Mouse (Mus musculus) liver, embryonic 12.5 days (tissue): Measurements from ENCODE around the gene 4931440F15Rik. TPM values are rescaled to one million over a fixed set of nuclear protein-coding genes. Genes with fewer than 3 reads are reported as not detected.

Experiments used
- ATAC-seq: fragments of 200-750 bp; cut with Nextera tagmentation; 2 replicates; pipeline ENCODE4 v1.8.0; 2017; ENCODE audit warnings: moderate number of reproducible peaks, mild to moderate bottlenecking, moderate library complexity
- H3K27ac ChIP-seq: fragments of 300-500 bp; sonication (generic); 2 replicates; pipeline ENCODE4 v1.5.1; 2016; ENCODE audit warnings: mild to moderate bottlenecking
- H3K27me3 ChIP-seq: fragments of 300-500 bp; sonication (generic); replicated peaks from 2 replicates; pipeline ENCODE4 v1.6.1; 2016; ENCODE audit warnings: mild to moderate bottlenecking, moderate library complexity
- H3K36me3 ChIP-seq: fragments of 300-500 bp; sonication (generic); 2 replicates; pipeline ENCODE4 v1.6.1; 2016; ENCODE audit warnings: mild to moderate bottlenecking, moderate library complexity
- H3K4me1 ChIP-seq: fragments of 300-500 bp; sonication (generic); 2 replicates; pipeline ENCODE4 v1.6.1; 2016
- H3K4me2 ChIP-seq: fragments of 300-500 bp; sonication (generic); 2 replicates; pipeline ENCODE4 v1.6.1; 2016; ENCODE audit warnings: mild to moderate bottlenecking, moderate library complexity
- H3K4me3 ChIP-seq: fragments of 300-500 bp; sonication (generic); 2 replicates; pipeline ENCODE4 v1.5.1; 2016; ENCODE audit warnings: mild to moderate bottlenecking, moderate library complexity
- H3K9ac ChIP-seq: fragments of 300-500 bp; sonication (generic); 2 replicates; pipeline ENCODE4 v1.6.1; 2016; ENCODE audit warnings: mild to moderate bottlenecking, moderate library complexity
- H3K9me3 ChIP-seq: fragments of 300-500 bp; sonication (generic); replicated peaks from 2 replicates; pipeline ENCODE4 v1.6.1; 2016; ENCODE audit warnings: mild to moderate bottlenecking, moderate library complexity
- WGBS: fragments of 180-500 bp; shearing (Covaris S2); methylation state at CpG from one replicate; pipeline ENCODE4 v1.1.7; 2016; ENCODE audit not compliant: insufficient replicate concordance; 5-methylcytosine and 5-hydroxymethylcytosine counted together
- polyA plus RNA-seq: library from polyadenylated mRNA; unstranded; fragments of >200 nt; fragmentation: Nextera tagmentation; extraction: Ambion mirVana; gene quantifications from 2 replicates; pipeline ENCODE4 v1.2.1, GENCODE M21; 2016

Gene 4931440F15Rik
- polyA plus RNA-seq, 1 experiment from 2014 or later = 0.54 TPM

DNA sequence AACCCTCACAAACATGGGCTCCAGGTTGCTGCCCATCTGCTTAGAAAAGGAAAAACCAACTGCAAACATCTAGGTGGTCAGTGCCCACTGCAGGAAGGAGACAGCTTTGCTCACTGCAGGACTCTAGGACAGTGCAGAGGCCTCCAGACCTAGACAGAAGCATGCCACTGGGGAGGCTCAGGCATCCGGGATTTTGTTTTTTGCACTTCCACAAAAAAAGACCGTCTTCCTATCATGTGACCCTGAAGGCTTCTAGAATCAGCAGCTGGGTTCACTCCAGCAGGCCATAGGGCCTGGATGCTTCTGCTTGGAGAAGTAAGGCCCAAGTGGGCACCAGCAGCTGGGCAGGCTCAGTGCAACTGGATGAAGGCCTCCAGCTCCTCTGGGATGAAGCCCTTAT, 2.3 kb downstream of the 4931440F15Rik start:
- Histone ChIP-seq H3K9ac (no peak overlapping the region), H3K27me3 (peaks cover 49% of the 10 kb centered on the region), H3K27ac (no peak overlapping the region), H3K36me3 (no peaks in the 10 kb centered on the region), H3K4me3 (no peak overlapping the region), H3K4me1 (peaks cover 7% of the 10 kb centered on the region; the same call in 1 of the 2 replicates), H3K9me3 (no peaks in the 10 kb centered on the region), H3K4me2 (no peak overlapping the region)
- ATAC-seq = peak; percentile 24
- WGBS = 62% methylated on average over 2 of the region's 2 CpGs

GRCm38 (mm10) chr11:29815670-29816069, 9.8 kb downstream of the 4931440F15Rik start:
- Histone ChIP-seq H3K27ac (peak overlapping the region; percentile 99), H3K9ac (peak overlapping the region; percentile 32), H3K4me2 (peak overlapping the region; percentile 52), H3K36me3 (no peaks in the 10 kb centered on the region), H3K27me3 (no peaks in the 10 kb centered on the region), H3K9me3 (no peaks in the 10 kb centered on the region), H3K4me1 (peaks cover 35% of the 10 kb centered on the region), H3K4me3 (no peak overlapping the region)
- peak; percentile 46; the same call in 1 of the 2 replicates for ATAC-seq

- peak; percentile 99 for ATAC-seq
- peak overlapping the region; percentile 32; the same call in 1 of the 2 replicates for H3K9ac ChIP-seq
These were observed 10.2 kb downstream of the 4931440F15Rik start for GRCm38 (mm10) chr11:29815261-29815660.

GRCm38 (mm10) chr11:29813267-29813666, 12.2 kb downstream of the 4931440F15Rik start:
- H3K9ac ChIP-seq = no peak overlapping the region
- H3K4me2 ChIP-seq = no peak overlapping the region
- H3K36me3 ChIP-seq = no peaks in the 10 kb centered on the region
- no peak overlapping the region for H3K27ac ChIP-seq
- no peak overlapping the region for H3K4me3 ChIP-seq
- no peaks in the 10 kb centered on the region for H3K9me3 ChIP-seq
- ATAC-seq = no peak
- 74% methylated on average over 1 of the region's 1 CpGs for WGBS
- peaks cover 44% of the 10 kb centered on the region for H3K4me1 ChIP-seq
- H3K27me3 ChIP-seq = no peaks in the 10 kb centered on the region

More at GRCm38 (mm10) chr11:29815261-29815660, 10.2 kb downstream of the 4931440F15Rik start:
- Histone ChIP-seq H3K4me3 (no peak overlapping the region), H3K36me3 (no peaks in the 10 kb centered on the region), H3K27ac (peak overlapping the region; percentile 99), H3K4me2 (peak overlapping the region; percentile 52), H3K27me3 (no peaks in the 10 kb centered on the region), H3K4me1 (peaks cover 35% of the 10 kb centered on the region), H3K9me3 (no peaks in the 10 kb centered on the region)
- 26% methylated on average over 3 of the region's 3 CpGs for WGBS

- Histone ChIP-seq H3K9me3 (no peaks in the 10 kb centered on the region), H3K27ac (no peak overlapping the region; the same call in 1 of the 2 replicates), H3K4me1 (peaks cover 51% of the 10 kb centered on the region), H3K36me3 (no peaks in the 10 kb centered on the region), H3K27me3 (no peaks in the 10 kb centered on the region), H3K4me3 (no peak overlapping the region), H3K9ac (no peak overlapping the region), H3K4me2 (no peak overlapping the region)
- ATAC-seq = no peak
- 72% methylated on average over 3 of the region's 3 CpGs for WGBS
These were observed 13.0 kb downstream of the 4931440F15Rik start for GRCm38 (mm10) chr11:29812475-29812874.

DNA sequence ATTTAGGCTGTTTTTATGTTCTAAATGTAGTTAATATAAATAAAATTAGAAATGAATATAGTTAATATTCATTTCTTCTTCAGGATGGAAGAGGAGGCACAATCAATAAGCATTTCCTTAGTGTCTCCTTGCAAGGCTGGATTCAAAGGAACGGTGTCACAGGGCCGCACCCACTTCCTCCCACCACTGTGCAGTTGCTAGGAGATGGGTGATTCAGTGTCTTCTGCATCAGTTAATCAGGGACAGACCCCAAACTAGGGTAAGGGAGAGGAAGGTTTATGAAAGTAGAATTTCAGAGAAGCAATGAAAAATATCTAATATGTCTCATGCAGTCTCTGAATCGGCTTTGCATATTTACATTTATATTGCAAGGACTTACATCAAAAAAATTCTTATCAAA, 15.1 kb downstream of the 4931440F15Rik start:
- Histone ChIP-seq H3K27ac (no peak overlapping the region), H3K27me3 (no peaks in the 10 kb centered on the region), H3K4me2 (no peak overlapping the region), H3K4me3 (no peak overlapping the region), H3K36me3 (no peaks in the 10 kb centered on the region), H3K4me1 (peaks cover 32% of the 10 kb centered on the region), H3K9me3 (no peaks in the 10 kb centered on the region), H3K9ac (no peak overlapping the region)
- no peak for ATAC-seq
- WGBS = 42% methylated on average over 3 of the region's 3 CpGs

DNA sequence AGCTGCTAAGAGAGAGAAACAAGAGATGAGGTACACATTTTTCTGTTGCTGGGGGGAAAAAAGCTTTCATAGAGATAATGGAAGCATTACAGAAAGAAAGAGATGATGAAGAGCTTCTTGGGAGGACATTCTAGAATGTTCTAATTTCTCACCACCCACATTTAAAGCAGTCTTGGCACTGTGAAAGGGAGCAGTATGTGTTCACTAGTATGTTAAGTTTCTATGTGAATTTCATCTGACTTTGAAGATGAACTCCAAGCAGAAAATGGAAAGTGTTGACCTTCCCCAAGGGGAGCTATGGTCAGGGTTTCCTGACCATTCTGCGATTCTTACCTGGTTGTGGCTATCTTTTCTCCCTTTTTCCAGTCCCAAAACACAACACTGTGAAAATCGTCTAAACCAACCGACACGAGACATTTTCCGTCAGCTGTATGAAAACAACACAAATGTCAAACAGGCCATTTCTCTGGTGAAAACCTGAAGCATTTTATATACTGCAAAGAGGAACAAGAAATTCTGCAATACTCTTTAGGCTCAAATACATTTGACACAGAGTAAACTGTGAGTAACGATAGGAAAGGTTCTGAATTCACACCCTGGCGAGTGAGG, 16.4 kb downstream of the 4931440F15Rik start:
- Histone ChIP-seq H3K27me3 (no peaks in the 10 kb centered on the region), H3K4me1 (peaks cover 23% of the 10 kb centered on the region), H3K36me3 (no peaks in the 10 kb centered on the region), H3K4me3 (no peak overlapping the region), H3K4me2 (no peak overlapping the region), H3K9me3 (no peaks in the 10 kb centered on the region), H3K9ac (no peak overlapping the region), H3K27ac (peak overlapping the region; percentile 40; the same call in 1 of the 2 replicates)
- WGBS = 62% methylated on average over 7 of the region's 7 CpGs
- ATAC-seq = no peak

- Histone ChIP-seq H3K27ac (peak overlapping the region; percentile 40; the same call in 1 of the 2 replicates), H3K9ac (peak overlapping the region; percentile 35; the same call in 1 of the 2 replicates), H3K4me3 (no peak overlapping the region), H3K27me3 (no peaks in the 10 kb centered on the region), H3K4me2 (peak overlapping the region; percentile 6; the same call in 1 of the 2 replicates), H3K4me1 (peaks cover 18% of the 10 kb centered on the region), H3K36me3 (no peaks in the 10 kb centered on the region), H3K9me3 (no peaks in the 10 kb centered on the region)
- ATAC-seq = peak; percentile 65
- WGBS = 20% methylated on average over 9 of the region's 9 CpGs
These were observed 17.1 kb downstream of the 4931440F15Rik start for GRCm38 (mm10) chr11:29808173-29808980.

- whole genome bisulfite sequencing = 72% methylated on average over 5 of the region's 5 CpGs
- Histone ChIP-seq H3K9ac (no peak overlapping the region), H3K9me3 (no peaks in the 10 kb centered on the region), H3K4me1 (peaks cover 18% of the 10 kb centered on the region), H3K27ac (no peak overlapping the region), H3K36me3 (no peaks in the 10 kb centered on the region), H3K4me3 (no peak overlapping the region), H3K4me2 (no peak overlapping the region), H3K27me3 (no peaks in the 10 kb centered on the region)
- ATAC-seq = no peak
These were observed 18.1 kb downstream of the 4931440F15Rik start for GRCm38 (mm10) chr11:29807325-29807724.

DNA sequence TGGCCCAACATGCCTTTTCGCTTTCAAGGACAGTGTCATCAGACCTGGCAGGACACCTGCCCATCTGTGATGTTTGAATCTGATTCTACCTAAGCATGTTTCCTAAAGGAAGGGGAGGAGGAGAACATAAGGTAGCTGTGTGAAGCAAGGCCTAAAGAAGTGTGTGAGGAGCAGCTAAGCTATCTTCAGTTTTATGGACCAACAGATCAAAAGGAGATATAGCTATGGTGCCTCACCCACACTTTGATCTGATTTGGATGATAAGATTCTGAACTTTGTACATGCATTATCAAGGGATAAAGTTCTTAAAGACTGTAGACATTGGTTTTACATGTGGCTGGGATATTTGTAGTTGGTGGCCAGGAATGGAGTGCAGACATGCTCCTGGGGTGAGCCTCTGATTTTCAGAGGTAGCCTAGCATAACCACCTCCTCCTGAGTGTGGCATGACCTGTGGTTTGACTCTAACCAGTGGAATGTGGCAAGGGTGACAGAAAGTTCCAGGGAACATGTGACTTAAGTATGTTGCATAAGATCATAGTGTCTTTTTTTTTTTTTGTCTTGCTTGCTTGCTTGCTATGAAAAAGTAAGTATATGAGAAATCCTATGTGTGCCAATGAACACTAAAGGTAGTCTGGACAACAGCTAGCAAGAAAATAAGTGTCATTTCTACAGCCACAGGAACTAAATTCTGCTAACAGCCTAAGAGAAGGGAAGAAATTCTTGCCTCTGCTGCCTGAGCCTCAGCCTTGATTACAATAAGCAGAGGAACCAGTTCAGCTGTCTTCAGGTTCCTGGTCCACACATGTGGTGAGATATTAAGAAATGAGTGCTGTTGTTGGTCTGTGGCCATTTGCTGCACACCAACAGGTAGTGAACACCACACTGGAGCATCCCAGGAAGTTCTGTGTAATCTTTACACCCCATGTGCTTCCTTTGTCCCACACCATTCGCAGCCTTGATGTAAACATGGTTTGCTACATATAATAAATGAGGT, 23.7 kb downstream of the 4931440F15Rik start:
- no peak overlapping the region for H3K9ac ChIP-seq
- no peaks in the 10 kb centered on the region; the same call in 1 of the 2 replicates for H3K27me3 ChIP-seq
- H3K4me2 ChIP-seq = no peak overlapping the region
- 54% methylated on average over 2 of the region's 2 CpGs for WGBS
- ATAC-seq = no peak
- H3K27ac ChIP-seq = no peak overlapping the region
- no peaks in the 10 kb centered on the region for H3K36me3 ChIP-seq
- H3K4me1 ChIP-seq = no peaks in the 10 kb centered on the region
- H3K9me3 ChIP-seq = no peaks in the 10 kb centered on the region
- no peak overlapping the region for H3K4me3 ChIP-seq

GRCm38 (mm10) chr11:29799839-29800238, 25.6 kb downstream of the 4931440F15Rik start:
- no peak for ATAC-seq
- Histone ChIP-seq H3K4me2 (no peak overlapping the region), H3K27me3 (no peaks in the 10 kb centered on the region; the same call in 1 of the 2 replicates), H3K4me3 (no peak overlapping the region), H3K27ac (no peak overlapping the region), H3K36me3 (no peaks in the 10 kb centered on the region), H3K9me3 (no peaks in the 10 kb centered on the region), H3K9ac (no peak overlapping the region), H3K4me1 (no peaks in the 10 kb centered on the region)
- WGBS = 61% methylated on average over 1 of the region's 1 CpGs
